Mouse (Mus musculus) kidney, postnatal 25 days (tissue): ENCODE data around the gene Cacna1a.
"Not testable (repeated sequence)": the region's sequence is repeated elsewhere in the genome, so short reads cannot be mapped to it uniquely, and the experiment has no call there.

Source experiments
- DNase-seq, 2 experiments: peaks; one replicate each; pipeline ENCODE4 v3.0.0; 2021; ENCODE audit warnings: mixed read lengths in 2 of 2

Cacna1a gene

GRCm38 (mm10) chr8:84594099-84594780 lies 206.0 kb downstream of the Cacna1a start:
- peak; percentile 67 to 84 for DNase-seq

GRCm38 (mm10) chr8:84595648-84596047 lies 207.4 kb downstream of the Cacna1a start:
- peak; percentile 60 to 77 for DNase-seq

- DNase-seq, result no peak
Measured at GRCm38 (mm10) chr8:84599401-84599800, 211.2 kb downstream of the Cacna1a start.

GRCm38 (mm10) chr8:84600311-84600907 lies 212.2 kb downstream of the Cacna1a start:
- DNase-seq, result no peak

- peak in 1 of 2 experiments; percentile 13 for DNase-seq
Measured at GRCm38 (mm10) chr8:84601221-84601751, 213.0 kb downstream of the Cacna1a start.

- peak in 1 of 2 experiments; percentile 40 for DNase-seq
Measured at GRCm38 (mm10) chr8:84614512-84615223, 226.4 kb downstream of the Cacna1a start.

- DNase-seq, result no peak
Measured at GRCm38 (mm10) chr8:84615666-84616485, 227.6 kb downstream of the Cacna1a start.

- no peak for DNase-seq
Measured at GRCm38 (mm10) chr8:84617005-84617404, 228.8 kb downstream of the Cacna1a start.

- no peak for DNase-seq
Measured at GRCm38 (mm10) chr8:84621102-84621625, 232.9 kb downstream of the Cacna1a start.

- not testable (repeated sequence) for DNase-seq
Measured at GRCm38 (mm10) chr8:84623425-84623824, 235.2 kb downstream of the Cacna1a start.

- DNase-seq, result no peak
Measured at GRCm38 (mm10) chr8:84629586-84629985, 241.3 kb downstream of the Cacna1a start.

- no peak for DNase-seq
Measured at GRCm38 (mm10) chr8:84630145-84630544, 241.9 kb downstream of the Cacna1a start.

GRCm38 (mm10) chr8:84631813-84632212 lies 243.6 kb downstream of the Cacna1a start:
- no peak for DNase-seq

GRCm38 (mm10) chr8:84633841-84634584 lies 245.8 kb downstream of the Cacna1a start:
- no peak for DNase-seq

- DNase-seq, result no peak
Measured at GRCm38 (mm10) chr8:84634849-84635304, 246.6 kb downstream of the Cacna1a start.

GRCm38 (mm10) chr8:84635397-84636050 lies 247.3 kb downstream of the Cacna1a start:
- DNase-seq, result no peak

GRCm38 (mm10) chr8:84636051-84636691 lies 247.9 kb downstream of the Cacna1a start:
- DNase-seq, result peak; percentile 46 to 74

GRCm38 (mm10) chr8:84637946-84638554 lies 249.8 kb downstream of the Cacna1a start:
- no peak for DNase-seq

GRCm38 (mm10) chr8:84638555-84639161 lies 250.4 kb downstream of the Cacna1a start:
- peak; percentile 16 to 69 for DNase-seq
